Mouse (Mus musculus) heart, embryonic 15.5 days (tissue): ENCODE measurements around the gene Sec61b. TPM values are rescaled to one million over a fixed set of nuclear protein-coding genes. Genes with fewer than 3 reads are reported as not detected.

ENCODE experiments used
- ATAC-seq: fragments of 200-750 bp; cut with Nextera tagmentation; replicated peaks from 2 replicates; pipeline ENCODE4 v1.8.0; 2017; ENCODE audit warnings: low read depth, moderate TSS enrichment; ENCODE audit not compliant: insufficient number of reproducible peaks, insufficient read depth, low FRiP score
- H3K27ac ChIP-seq: fragments of 300-500 bp; sonication (generic); 2 replicates; pipeline ENCODE4 v1.5.1; 2015; ENCODE audit warnings: mild to moderate bottlenecking, inconsistent platforms
- H3K27me3 ChIP-seq: fragments of 300-500 bp; sonication (generic); 2 replicates; pipeline ENCODE4 v1.6.1; 2015; ENCODE audit warnings: inconsistent platforms
- H3K36me3 ChIP-seq: fragments of 300-500 bp; sonication (generic); 2 replicates; pipeline ENCODE4 v1.6.1; 2015; ENCODE audit warnings: mild to moderate bottlenecking, inconsistent platforms
- H3K4me1 ChIP-seq: fragments of 300-500 bp; sonication (generic); replicated peaks from 2 replicates; pipeline ENCODE4 v1.6.1; 2015; ENCODE audit warnings: inconsistent platforms
- H3K4me2 ChIP-seq: fragments of 300-500 bp; sonication (generic); 2 replicates; pipeline ENCODE4 v1.6.1; 2015; ENCODE audit warnings: inconsistent platforms, mild to moderate bottlenecking, moderate library complexity
- H3K4me3 ChIP-seq: fragments of 300-500 bp; sonication (generic); 2 replicates; pipeline ENCODE4 v1.5.1; 2015; ENCODE audit warnings: mild to moderate bottlenecking, inconsistent platforms
- H3K9ac ChIP-seq: fragments of 300-500 bp; sonication (generic); 2 replicates; pipeline ENCODE4 v1.6.1; 2015; ENCODE audit warnings: mild to moderate bottlenecking, inconsistent platforms
- H3K9me3 ChIP-seq: fragments of 300-500 bp; sonication (generic); replicated peaks from 2 replicates; pipeline ENCODE4 v1.6.1; 2016; ENCODE audit warnings: inconsistent platforms
- WGBS: fragments of 180-500 bp; shearing (Covaris S2); methylation state at CpG from one replicate; pipeline ENCODE4 v1.1.7; 2015; ENCODE audit warnings: mixed read lengths; 5-methylcytosine and 5-hydroxymethylcytosine counted together
- polyA plus RNA-seq: library from polyadenylated mRNA; unstranded; fragments of >200 nt; fragmentation: Nextera tagmentation; extraction: Ambion mirVana; gene quantifications from 2 replicates; pipeline ENCODE4 v1.2.1, GENCODE M21; 2015

Gene Sec61b
- polyA plus RNA-seq = 142 and 171 TPM in 2 replicates

DNA sequence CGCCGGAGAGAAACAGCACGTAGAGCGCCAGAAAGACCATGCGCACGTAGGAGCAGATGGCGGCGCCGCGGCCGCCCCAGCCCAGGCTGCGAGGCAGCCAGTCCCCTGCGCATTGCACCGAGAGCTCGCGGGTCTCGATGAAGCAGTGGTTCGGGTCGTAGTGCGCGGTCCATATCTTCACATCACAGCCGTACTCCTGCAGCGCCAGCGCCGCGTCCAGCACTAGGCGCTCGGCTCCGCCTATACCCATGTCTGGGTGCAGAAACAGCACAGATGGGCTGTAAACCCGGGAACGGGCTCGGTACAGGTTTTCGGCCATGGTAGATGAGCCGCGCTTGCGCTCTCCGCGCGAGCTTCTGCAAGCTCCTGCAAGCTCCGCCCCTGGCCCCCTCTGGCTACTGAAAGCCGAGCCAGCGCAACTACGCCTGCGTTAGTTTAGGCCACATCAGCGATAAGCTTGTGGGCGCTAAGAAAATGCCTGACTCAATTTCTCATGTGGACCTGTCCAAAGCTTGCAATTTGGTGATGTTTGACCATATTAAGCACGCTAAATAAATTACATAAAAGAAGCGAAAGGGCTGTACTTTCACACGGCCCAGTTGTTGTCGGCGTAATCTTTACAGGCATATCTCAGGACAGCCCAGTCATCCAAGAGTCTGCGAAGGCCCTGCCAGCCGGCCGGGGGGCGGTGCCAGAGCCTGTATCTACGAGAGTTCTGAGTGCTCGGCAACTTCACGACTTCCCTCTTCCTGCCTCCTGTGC is at the start of gene Sec61b, which contains the start of gene Alg2:
Gene Sec61b, plus strand, starts transcription at position 691 of the 762 bp plus-strand sequence.
Gene Alg2, minus strand, starts transcription at position 366 of the 762 bp plus-strand sequence.
- Histone ChIP-seq H3K9me3 (no peaks in the 10 kb centered on the region), H3K27me3 (no peaks in the 10 kb centered on the region), H3K4me1 (peaks cover 20% of the 10 kb centered on the region), H3K4me2 (peak within 1 kb of the TSS; percentile 72), H3K4me3 (peak within 1 kb of the TSS; percentile 96), H3K27ac (peak within 1 kb of the TSS; percentile 97), H3K9ac (peak within 1 kb of the TSS; percentile 89), H3K36me3 (peaks cover 53% of the 10 kb centered on the region)
- peak; percentile 97 for ATAC-seq
- under 1% methylated on average over 58 of the region's 58 CpGs for WGBS

DNA sequence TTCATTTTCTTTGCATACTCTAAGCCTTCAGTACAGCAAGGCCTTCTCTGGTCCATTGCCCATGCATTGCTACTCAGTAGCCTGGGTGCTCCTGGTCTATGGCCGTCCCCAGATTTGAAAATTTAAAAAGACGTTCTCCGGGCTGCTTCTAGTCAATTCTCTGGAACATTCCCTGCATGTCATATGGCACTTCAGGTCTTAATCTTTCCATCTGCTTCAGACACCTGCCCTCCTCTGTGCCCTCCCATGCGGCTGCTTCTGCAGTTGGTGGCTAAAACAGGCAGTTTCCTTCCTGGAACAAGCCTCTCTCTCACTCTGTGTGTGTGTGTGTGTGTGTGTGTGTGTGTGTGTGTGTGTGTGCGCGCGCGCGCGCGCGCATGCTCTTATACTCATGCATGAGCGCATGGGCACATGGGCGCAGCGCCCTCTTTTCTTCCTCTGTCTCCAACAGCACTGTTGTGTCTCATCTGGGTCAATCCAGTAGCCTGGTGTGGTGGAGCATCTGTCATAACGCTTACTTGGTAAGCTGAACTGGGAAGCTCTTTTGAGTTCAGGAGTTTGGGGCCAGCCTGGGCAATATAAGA is 49.1 kb upstream of the Sec61b start:
- Histone ChIP-seq H3K9me3 (no peaks in the 10 kb centered on the region), H3K9ac (no peak overlapping the region), H3K36me3 (no peaks in the 10 kb centered on the region), H3K27me3 (no peaks in the 10 kb centered on the region), H3K4me1 (no peaks in the 10 kb centered on the region), H3K4me2 (no peak overlapping the region), H3K4me3 (no peak overlapping the region), H3K27ac (0 out of 2 replicates have a peak overlapping the region, but pooled peaks have one; percentile 24)
- no peak for ATAC-seq
- WGBS = 91% methylated on average over 16 of the region's 16 CpGs

DNA sequence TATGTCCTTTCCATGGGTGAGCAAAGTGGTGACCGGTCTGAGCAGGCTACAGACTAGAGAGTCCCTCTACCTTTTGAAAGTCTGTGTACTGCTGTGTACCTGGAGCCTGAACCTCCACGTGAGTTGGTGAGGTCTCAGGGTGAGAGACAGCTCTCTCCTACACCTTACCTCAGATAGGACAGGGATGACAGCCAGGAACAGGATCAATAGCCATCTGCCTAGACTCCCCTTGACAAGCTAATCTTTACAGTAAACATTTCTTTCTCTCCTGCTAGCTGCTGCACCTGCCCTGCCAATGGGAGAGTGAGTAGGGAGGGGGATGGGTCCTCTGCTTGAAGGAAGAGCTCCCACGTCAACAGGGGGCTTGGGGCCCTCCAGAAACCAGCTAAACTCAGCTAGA is 46.9 kb upstream of the Sec61b start:
- WGBS = 69% methylated on average over 3 of the region's 3 CpGs
- Histone ChIP-seq H3K27me3 (no peaks in the 10 kb centered on the region), H3K36me3 (no peaks in the 10 kb centered on the region), H3K9me3 (no peaks in the 10 kb centered on the region), H3K27ac (no peak overlapping the region), H3K4me2 (no peak overlapping the region), H3K9ac (no peak overlapping the region), H3K4me1 (no peaks in the 10 kb centered on the region), H3K4me3 (no peak overlapping the region)
- ATAC-seq = no peak

DNA sequence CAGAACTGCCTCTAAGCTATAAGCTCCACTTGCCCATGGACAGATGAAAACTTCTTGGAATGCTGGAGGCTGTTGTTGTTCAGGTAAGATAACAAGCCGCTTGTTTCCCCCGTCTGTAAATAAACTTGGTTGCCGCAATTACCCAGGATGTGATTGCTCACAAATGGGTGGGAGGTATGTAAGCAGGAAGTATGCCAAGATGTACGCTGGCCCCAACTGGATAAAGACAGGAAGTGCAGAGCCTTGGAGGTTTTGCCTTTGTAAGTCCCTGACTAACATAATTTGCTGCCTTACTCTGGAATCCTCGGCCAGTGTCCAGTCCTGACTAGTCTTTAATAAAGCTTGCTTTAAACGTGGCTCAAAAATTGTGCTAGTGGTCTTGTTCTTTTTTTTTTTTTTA is 43.9 kb upstream of the Sec61b start:
- H3K36me3 ChIP-seq = no peaks in the 10 kb centered on the region
- ATAC-seq = no peak
- WGBS = 46% methylated on average over 6 of the region's 6 CpGs
- no peak overlapping the region for H3K9ac ChIP-seq
- no peaks in the 10 kb centered on the region for H3K4me1 ChIP-seq
- H3K27me3 ChIP-seq = no peaks in the 10 kb centered on the region
- no peak overlapping the region for H3K27ac ChIP-seq
- no peak overlapping the region for H3K4me3 ChIP-seq
- H3K4me2 ChIP-seq = no peak overlapping the region
- no peaks in the 10 kb centered on the region for H3K9me3 ChIP-seq

GRCm38 (mm10) chr4:47431081-47431480 is 43.4 kb upstream of the Sec61b start:
- Histone ChIP-seq H3K9me3 (no peaks in the 10 kb centered on the region), H3K4me2 (no peak overlapping the region), H3K27me3 (no peaks in the 10 kb centered on the region), H3K4me1 (no peaks in the 10 kb centered on the region), H3K27ac (no peak overlapping the region), H3K4me3 (no peak overlapping the region), H3K9ac (no peak overlapping the region), H3K36me3 (no peaks in the 10 kb centered on the region)
- ATAC-seq = no peak
- 85% methylated on average over 5 of the region's 5 CpGs for WGBS

- 95% methylated on average over 7 of the region's 7 CpGs for WGBS
- Histone ChIP-seq H3K27me3 (no peaks in the 10 kb centered on the region), H3K36me3 (no peaks in the 10 kb centered on the region), H3K9me3 (no peaks in the 10 kb centered on the region), H3K9ac (no peak overlapping the region), H3K27ac (no peak overlapping the region), H3K4me2 (no peak overlapping the region), H3K4me1 (peaks cover 6% of the 10 kb centered on the region; the same call in 1 of the 2 replicates), H3K4me3 (no peak overlapping the region)
- ATAC-seq = no peak
Observed at GRCm38 (mm10) chr4:47432766-47433165, 41.7 kb upstream of the Sec61b start.

- Histone ChIP-seq H3K36me3 (no peaks in the 10 kb centered on the region), H3K9me3 (no peaks in the 10 kb centered on the region), H3K9ac (no peak overlapping the region), H3K27ac (no peak overlapping the region), H3K27me3 (no peaks in the 10 kb centered on the region), H3K4me2 (no peak overlapping the region), H3K4me1 (peaks cover 6% of the 10 kb centered on the region; the same call in 1 of the 2 replicates), H3K4me3 (no peak overlapping the region)
- WGBS = 70% methylated on average over 12 of the region's 12 CpGs
- ATAC-seq = no peak
Observed at GRCm38 (mm10) chr4:47435131-47435530, 39.3 kb upstream of the Sec61b start.

DNA sequence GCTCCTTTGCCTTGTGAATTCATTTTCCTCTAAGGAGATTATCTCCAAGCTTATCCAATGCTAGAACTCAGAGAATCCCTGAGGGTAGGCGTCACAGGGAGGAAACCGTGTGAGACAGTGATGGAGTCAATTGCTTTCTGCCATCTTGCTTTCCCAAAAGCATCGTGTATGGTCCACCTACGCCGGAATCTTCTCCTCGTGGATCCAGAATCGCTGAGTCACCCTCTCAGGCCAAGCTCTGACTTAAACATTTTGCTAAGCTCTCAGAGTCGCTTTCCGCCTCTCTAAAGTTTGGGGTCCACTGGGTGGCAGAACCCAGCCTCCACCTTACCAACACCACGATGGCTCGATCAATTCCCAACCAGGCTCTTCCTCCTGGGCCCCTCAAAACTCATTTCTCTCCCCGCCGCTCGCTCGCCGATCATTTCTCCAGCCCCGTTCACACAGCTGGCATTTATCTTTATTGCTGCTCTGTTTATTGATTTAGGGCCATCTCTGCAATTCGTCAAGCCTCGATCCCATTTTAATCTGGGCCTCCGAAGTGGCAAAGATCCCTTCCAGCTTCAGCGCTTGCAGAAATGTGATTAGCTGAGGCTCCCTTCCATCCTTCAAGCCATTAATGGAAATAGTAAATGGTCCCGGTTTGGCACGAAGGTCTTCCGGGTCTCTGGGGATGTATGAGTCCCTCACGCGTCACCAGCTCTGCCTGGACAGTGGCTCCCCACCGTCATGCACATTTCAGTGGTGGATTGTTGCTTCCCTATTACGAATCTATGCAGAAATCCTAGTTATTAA is 38.7 kb upstream of the Sec61b start:
- Histone ChIP-seq H3K4me2 (peak overlapping the region; percentile 16; the same call in 1 of the 2 replicates), H3K4me3 (no peak overlapping the region), H3K27ac (no peak overlapping the region), H3K27me3 (no peaks in the 10 kb centered on the region), H3K4me1 (peaks cover 6% of the 10 kb centered on the region; the same call in 1 of the 2 replicates), H3K36me3 (no peaks in the 10 kb centered on the region), H3K9me3 (no peaks in the 10 kb centered on the region), H3K9ac (no peak overlapping the region)
- ATAC-seq = no peak
- 51% methylated on average over 28 of the region's 28 CpGs for WGBS

DNA sequence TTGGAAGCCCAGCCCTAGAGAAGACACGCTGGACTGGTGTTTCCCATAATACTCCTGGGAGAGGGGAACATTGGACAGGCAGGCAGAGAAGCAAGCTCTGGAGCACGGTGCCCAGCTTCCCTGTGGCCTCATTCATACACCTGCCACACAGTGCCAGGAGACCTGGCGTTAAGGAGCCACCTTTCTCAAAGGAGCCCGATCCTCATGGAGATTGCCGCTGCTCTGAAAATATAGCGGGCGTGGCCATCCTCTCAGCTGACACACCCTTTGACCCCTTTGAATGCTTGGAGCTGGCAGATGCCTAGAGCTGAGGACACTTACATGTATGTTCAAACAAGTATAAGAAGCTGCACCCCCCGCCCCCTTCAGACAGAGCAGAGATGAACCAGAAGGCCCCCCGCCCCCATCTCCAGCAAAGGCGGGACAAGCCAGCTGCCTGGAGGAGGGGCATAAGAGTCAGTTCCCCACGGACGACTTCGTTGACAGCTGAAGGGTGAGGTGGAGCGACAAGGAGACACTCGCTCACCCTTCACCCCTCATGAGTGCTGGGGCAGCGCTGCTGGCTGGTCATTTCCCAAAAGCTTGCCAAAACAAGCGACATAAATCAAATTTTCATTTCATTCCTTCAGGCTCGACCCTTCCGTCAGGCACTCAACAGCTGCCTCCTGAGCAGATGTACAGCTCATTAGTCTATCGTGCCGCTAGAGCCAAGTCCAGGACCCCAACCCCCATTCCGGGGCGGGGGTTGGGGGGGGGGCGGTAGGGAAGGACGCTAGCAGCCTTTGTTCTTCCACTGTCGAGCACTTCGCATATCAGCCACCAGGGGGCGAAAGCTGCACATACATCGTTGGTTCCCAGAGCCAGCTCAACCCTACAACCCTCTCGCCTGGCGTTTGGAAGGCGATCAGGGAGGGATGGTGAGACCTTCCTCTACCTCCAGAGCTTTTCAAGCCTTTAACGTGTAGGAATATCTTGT is 36.8 kb upstream of the Sec61b start:
- Histone ChIP-seq H3K4me2 (peak overlapping the region; percentile 95), H3K36me3 (no peaks in the 10 kb centered on the region), H3K4me1 (peaks cover 6% of the 10 kb centered on the region; the same call in 1 of the 2 replicates), H3K27me3 (no peaks in the 10 kb centered on the region), H3K9me3 (no peaks in the 10 kb centered on the region), H3K9ac (peak overlapping the region; percentile 67), H3K4me3 (peak overlapping the region; percentile 59), H3K27ac (peak overlapping the region; percentile 77)
- ATAC-seq = peak; percentile 73
- under 1% methylated on average over 33 of the region's 33 CpGs for WGBS

- H3K9ac ChIP-seq = no peak overlapping the region
- no peaks in the 10 kb centered on the region for H3K9me3 ChIP-seq
- H3K4me3 ChIP-seq = no peak overlapping the region
- peaks cover 6% of the 10 kb centered on the region; the same call in 1 of the 2 replicates for H3K4me1 ChIP-seq
- 78% methylated on average over 6 of the region's 6 CpGs for WGBS
- no peak overlapping the region for H3K27ac ChIP-seq
- no peaks in the 10 kb centered on the region for H3K36me3 ChIP-seq
- H3K27me3 ChIP-seq = no peaks in the 10 kb centered on the region
- H3K4me2 ChIP-seq = no peak overlapping the region
- ATAC-seq = no peak
Observed at GRCm38 (mm10) chr4:47438956-47439355, 35.5 kb upstream of the Sec61b start.
